Mouse (Mus musculus): Measurements from ENCODE around the gene Slc38a8.
A peak's percentile ranks its signal among the peaks of the same experiment; 100 is the strongest.

The Slc38a8 gene

DNA sequence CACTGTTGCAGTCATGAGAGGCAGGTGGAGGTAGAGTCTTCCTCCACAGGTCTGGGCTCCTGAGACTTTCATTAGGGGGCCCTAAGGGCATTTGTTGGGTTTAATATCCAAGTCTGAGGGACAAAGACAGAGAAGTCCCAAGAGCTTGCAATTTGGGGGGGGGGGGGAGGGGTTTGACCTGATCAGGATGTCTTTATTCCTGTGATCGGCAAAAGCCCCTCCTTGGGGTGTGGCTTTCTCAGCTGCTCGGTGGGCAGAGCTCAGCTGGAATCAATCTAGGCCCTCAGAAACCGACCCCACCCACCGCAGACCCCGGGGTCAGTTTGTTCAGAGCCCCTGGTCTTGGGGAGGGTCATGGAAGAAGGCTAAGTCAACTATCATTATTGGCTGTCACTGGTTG lies at the start of gene Slc38a8:
Slc38a8 (minus strand) TSS at position 101 of the 400 bp plus-strand sequence.
- DNase-seq (ENCODE audit: low spot score), result no peak

DNA sequence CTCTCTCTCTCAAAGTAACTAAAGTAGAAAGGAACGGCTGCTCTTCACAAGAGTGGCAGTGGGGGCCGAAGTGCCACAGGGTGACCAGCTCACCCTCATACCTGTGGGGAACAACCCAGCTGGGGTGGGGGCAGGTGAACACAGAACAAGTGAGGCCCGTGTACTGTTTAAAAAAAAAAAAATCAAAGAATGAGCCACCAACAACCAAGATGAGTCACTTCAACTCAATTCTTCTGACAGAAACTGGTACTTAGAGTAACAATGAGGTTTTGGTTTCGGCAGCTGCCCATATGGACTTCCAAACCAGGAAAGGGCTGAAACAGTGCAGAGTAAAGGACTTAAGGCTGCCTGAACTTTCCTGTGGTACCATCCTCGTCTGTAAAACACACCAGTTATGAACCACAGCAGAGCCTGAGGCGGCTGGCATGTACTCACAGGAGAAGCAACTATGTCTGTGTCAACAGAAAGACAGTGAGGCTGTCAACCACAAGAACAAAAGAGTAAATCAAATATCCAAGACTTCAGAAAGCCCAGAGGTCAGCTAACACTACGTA lies 47.1 kb upstream of the Slc38a8 start:
- DNase-seq (ENCODE audit: low spot score), result no peak

DNA sequence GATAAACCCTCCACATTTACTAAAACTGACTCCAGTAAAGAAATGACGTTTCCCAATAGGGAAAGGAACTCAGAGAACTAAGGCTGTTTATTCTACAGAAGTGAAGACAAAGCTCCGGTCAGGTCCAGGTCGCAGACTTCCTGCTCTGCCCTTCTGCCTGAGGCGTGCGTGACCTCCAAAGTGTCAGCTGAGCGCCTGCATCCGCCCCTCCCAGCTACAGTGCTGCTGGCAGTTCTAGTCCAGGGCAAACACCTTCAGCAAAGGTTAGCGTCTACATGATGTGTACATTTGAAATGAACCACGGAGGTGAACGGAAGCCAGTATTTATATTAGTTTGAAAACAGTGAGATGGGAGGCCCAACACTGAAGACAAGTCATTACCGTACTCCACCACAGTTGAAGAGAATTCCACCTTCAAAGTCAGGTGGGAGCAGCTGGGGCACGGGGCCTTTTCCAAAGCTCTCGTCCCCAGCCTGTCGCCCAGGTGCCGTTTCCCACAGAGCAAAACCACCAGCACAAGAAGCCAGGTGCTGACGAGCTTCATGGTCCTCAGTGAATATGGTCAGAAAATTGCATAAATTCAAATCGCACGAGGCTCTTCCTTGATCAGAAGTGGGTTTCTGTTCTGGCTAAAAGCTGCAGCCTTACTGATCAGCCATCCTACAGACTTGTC lies 45.7 kb upstream of the Slc38a8 start:
- DNase-seq (ENCODE audit: low spot score), result peak; percentile 39

DNA sequence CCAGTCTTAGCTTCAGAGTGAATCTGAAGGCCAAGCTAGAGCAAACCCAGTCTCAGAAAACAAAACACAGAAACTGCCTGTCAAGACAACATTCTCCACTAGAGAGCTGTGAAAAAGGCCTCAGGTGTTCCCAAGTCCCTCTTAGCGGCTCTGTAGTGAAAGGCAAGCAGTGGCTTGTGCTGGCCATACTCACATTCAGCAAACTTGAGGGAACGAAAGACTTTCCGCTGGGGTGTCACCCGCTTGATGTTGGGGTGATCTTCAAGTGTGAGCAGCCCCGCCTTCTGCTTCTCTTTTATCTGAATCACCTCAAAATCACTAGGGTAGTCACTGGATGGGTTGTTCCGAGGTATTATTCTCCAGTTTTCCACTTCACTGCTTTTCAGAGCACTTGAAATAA lies 44.3 kb upstream of the Slc38a8 start:
- DNase-seq (ENCODE audit: low spot score), result no peak

DNA sequence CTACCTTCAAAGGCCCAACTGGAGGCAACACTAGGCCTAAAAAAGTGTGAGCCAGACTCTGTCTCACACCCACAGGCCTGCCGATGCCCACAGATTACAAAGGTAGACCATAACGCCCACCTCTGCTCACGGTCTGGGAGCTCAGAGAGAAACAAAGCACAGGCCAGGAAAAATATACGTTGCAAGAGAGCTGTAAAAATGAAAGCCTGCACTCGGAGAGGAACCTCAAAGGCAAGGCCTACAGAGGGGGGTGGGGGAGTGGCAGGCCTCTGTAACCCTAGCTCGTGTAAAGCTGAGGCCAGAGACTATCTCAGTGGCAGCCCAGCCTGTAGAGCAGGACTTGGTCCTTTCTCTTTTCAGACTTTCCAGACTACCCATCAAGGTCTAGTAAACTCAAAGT lies 43.7 kb upstream of the Slc38a8 start:
- no peak for DNase-seq (ENCODE audit: low spot score)

DNA sequence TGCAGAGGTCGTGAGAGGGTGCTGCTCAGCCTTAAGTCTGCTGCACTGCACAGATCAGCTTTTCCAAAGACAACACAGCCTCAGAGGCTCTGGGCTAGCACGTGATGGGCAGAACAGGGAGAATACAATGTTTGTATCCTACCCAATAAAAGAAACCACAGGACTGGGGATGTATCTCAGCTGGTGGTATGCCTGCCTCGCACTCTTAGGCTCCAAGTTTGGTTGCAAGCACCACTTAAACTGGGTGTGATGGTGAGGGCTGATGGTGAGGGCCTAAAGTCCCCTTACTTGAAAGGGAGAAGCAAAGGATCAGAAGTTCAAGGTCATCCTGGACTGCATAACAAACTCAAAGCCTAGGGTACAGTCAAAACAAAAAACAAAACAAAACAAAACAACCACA lies 43.1 kb upstream of the Slc38a8 start:
- no peak for DNase-seq (ENCODE audit: low spot score)

DNA sequence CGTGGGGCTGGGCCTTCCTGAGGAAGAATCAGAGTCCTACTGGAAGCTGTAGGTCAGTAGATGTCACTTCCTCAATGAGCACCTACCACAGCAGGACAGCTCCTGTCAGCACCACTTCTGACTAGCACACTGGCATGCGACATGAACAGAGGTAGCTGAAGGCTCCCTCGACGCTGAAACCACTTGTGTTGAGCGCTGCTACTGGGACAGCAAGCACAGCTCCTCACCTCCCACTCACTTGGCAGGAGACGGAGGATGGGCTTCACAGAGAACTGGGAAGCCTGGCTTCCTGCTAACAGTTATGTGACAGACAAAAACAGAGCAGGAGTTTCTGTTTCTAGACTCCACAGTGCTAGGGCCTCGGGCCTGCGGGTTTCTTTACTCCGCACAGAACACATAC lies 30.5 kb upstream of the Slc38a8 start:
- no peak for DNase-seq (ENCODE audit: low spot score)

DNA sequence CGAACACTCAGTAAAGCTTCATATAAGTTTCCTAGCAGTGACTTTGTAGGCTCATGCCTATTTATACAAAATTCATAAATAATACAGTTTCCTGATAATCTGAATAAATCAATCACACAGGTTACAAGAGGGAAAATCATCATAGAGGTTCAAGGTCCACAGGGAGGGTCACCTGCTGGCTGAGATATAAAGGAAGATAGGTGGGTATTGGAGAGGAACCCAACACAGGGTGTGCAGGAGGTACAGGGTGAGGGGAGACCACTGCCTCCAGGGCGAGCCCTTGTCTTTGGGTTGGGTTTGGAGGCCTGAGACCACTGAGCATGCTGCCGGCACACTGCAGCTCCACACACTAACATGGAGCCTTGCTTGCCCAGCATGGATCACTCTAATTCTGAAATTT lies 29.9 kb upstream of the Slc38a8 start:
- DNase-seq (ENCODE audit: low spot score), result no peak

DNA sequence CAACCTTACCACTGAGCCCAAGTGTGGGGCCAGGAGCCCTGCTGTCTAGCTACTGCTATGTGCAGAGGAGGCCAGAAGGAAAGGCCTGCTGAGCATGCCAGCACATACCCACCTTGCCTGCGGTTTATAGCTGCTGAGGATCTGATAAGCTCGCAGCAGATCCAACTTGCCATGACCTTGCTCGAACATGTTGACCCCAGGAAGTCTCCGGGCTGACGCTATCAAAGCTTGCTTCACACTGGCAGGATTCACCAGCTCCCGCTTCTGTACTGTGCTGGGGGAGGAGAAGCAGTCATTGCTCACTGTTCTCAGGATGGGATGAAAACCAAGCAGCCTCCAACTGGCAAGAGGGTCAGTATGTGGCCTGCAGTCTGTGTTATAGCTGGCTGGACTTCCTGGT lies 29.4 kb upstream of the Slc38a8 start:
- DNase-seq (ENCODE audit: low spot score), result no peak

DNA sequence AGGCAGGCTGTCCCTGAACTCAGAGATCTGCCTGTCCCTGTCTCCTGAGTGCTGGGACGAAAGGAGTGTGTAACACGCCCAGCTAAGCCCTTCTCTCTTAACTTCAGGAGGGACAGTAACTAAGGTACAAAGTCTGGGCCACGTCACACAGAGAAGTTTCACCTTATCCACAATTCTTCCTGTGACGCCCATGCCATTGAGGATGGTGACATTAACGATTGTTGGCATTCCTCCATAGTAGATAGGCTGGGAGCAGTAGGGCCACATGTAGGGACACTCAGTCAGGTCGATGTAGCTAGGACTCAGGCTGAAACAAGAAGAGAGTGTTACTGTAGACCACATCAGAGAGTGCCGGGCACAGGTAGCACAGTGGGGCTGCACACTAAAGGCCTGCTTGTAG lies 27.3 kb upstream of the Slc38a8 start:
- DNase-seq (ENCODE audit: low spot score), result no peak

DNA sequence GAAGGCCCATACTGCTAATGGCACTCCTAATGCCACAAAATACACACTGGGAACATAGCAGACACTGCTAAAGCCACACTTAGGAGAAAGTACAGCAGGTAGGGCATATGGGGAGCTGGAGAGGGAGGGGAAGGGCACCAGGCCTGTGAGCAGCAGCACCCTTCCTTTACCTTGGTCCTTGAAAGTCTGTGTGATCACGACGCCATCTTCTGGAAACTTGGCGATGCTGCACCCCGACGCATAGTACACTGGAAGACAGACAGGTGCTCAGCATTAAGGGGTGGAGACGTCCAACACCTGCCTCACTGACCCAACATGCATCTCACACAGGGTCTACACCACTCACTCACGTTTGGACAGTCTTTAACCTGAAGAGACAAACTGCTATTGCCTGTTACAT lies 18.6 kb upstream of the Slc38a8 start:
- no peak for DNase-seq (ENCODE audit: low spot score)

DNA sequence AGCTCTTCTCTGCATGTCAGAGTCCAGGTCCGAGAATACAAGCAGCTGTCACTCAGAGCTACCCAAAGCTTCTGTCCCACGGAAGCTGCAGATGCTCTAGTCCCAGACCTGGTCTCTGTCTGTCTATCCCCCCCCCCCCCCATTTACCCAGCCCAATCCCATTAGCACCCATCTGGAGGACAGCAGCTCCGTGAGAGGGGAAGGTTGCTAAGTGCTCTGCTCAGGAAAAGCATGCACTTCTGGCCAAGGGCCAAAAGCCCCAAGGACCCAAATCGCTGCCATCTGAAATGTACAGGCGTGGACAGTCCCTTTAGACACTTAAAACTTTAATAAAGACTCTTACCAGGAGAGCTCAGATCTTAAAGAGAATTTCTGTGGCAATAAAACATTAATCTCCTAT lies 15.2 kb upstream of the Slc38a8 start:
- no peak for DNase-seq (ENCODE audit: low spot score)

DNA sequence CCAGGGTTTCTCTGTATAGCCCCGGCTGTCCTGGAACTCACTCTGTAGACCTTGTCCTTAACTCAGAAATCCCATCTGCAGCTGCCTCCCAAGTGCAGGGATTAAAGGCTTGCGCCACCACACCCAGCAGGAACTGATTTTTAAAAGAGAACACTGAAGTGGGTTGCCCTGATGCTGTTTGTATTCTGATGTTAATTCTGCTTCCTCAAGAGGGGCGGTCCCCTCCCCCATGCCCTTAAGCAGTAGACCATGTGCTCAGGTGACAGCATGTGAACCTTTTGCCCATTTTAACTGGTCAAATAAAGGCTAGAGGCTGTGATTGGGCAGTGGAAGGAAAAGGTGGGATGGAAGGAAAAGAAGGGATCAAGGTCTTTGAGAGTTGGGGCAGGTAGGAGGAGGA lies 14.3 kb upstream of the Slc38a8 start:
- DNase-seq (ENCODE audit: low spot score), result peak; percentile 12

DNA sequence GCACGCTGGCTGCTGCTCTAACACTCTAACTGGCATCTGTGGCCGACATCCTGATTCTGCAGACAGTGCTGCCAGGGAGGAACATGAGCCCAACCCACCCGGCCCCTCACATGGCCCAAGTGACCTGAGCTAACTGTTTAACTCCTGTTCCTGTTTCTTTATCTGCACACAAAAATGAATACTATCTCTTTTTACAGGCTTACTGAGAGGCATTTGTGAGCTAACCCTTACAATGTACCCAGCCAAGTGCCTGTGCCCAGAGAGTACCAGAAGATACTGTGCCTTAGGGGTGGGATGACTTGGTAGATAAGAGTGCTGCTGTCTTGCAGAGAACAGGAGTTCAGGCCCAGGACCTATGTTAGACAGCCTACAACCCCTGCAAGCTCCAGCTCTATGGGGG lies 13.4 kb upstream of the Slc38a8 start:
- no peak for DNase-seq (ENCODE audit: low spot score)

DNA sequence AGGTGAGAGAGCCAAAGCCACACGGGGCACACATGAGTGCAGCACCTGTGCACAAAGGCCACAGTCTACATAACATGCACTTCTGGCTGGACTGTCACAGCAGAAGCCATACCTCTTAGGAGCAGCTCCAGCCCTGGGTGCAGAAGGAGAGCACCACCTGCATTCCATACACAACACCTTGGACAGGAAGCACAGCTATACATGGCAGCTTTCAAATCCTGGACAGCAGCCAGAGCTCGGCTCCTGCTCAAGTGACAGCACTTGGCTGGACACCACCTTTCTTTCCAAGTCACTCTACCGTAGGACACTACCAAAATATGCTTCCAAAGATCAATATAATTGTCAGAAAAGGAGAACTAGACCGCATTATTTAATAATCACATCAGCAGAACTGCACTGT lies 11.9 kb upstream of the Slc38a8 start:
- no peak for DNase-seq (ENCODE audit: low spot score)

DNA sequence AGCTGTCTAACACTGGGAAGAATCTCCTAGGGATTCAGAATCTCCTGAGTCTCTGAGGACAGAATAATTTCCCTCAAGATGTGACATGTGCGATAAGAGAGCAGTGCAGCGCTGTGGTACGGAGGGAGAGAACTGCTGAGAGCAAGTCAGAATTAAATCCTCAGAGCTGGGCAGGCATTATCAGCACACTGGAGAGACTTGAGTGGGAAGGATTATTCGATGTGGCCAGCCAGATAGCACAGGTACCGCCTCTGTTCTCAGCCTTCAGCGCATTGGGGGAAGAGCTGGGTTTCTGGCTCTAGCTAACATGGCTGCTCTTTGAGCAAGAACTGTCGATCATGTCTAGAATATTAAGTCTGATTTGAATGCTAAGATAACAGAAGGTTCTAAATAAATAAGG lies 10.2 kb upstream of the Slc38a8 start:
- no peak for DNase-seq (ENCODE audit: low spot score)

DNA sequence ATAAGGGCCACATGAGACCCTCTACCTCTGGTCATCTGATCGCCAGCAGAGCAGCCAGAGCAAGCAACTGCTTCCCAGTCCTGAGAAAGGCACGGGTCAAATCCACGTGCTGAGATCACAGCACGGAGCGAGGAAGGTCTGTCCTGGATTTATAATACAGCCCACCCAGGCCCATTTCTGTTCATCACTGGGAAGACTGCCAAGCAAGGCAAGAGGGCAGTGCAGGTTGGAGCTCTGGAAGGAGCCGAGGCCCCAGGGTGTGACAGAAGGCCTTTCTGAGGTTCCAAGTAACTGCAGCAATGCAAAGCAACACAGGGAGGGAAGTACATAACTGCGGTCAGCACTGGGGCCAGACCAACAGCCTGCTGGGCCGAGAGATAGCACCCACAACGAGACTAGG lies 9.0 kb upstream of the Slc38a8 start:
- no peak for DNase-seq (ENCODE audit: low spot score)

DNA sequence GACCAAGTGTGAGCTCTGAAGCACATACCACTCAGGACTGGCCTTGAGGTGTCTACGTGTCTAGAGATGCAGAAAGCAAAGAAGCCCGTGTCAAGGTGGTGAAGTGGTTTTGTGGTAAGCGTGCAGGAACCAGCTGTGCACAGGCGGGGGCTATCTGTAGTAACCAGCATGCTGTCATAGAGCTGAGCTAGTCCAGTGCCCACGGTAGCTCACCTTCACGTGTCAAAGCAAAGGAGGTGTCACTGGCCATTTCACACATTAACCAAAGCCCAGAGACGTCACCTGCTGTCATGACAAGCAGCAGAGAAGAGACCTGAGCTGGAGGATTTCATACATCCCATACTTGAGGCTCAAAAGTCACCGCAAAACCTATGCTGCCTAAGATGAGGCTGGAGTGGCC lies 4.6 kb upstream of the Slc38a8 start:
- no peak for DNase-seq (ENCODE audit: low spot score)

DNA sequence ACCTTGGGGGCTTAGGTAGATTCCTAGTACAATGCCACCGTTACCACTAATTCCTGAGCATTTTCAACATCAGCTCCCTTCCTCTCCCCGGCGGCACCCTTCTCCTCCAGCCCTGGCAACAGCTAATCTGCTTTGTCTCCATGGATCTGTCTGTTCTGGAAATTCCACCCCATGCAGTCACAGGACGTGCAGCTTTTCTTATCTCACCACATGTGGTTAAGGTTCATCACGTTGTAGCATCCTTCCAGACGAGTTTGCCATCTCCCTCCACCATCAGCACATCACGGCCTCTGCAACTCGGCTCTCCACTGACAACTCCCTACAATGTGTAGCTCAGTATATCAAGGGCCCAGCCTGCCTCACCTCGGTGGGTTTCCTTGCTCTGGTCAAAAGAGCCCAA lies 4.0 kb upstream of the Slc38a8 start:
- no peak for DNase-seq (ENCODE audit: low spot score)

DNA sequence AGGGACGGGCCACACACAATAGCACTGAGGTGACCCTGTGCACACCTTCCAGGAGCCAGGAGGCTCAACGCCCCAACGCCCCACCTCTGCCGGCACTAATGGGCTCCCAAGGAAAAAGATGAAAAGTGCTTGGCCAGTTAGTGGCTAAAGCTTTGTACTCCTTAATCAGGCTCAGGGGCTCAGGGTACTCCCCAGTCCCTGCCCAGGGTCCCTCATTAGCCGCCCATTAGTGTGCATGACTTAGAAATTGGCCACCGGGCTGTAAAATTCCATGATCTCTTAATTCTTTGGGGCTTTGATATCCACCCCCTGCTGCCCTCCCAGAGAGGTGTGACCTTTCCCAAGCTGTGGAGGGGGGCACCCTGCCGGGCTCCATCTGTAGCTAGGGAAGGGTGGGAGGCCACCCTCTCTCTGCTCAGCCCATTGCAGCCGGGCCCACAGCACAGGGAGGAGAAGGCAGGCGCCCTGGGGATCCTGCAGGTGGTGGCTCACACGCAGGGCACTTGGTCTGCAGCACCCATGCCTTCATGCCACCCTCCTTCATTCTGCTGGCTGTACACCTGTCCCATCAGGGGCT lies 1.8 kb upstream of the Slc38a8 start:
- DNase-seq (ENCODE audit: low spot score), result no peak

DNA sequence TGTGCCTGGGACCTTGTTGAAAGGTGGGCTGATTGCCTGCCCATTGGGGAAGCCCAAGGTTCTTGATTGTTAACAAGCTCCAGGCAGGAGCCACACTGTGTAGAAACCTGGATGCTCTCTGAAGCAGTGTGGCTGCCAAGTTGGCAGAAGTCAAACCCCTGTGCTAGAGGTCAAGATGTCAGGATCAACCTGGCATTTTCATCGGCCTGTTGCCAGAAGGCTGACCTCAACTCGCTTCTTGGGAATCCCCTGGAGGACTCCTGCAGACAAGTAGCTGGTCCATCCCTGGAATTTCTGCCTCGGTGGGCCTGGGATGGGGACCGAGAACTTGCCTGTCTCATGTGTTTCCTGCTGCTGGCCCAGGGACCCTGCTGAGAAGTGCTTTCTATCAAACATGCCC lies 613 bp upstream of the Slc38a8 start:
- no peak for DNase-seq (ENCODE audit: low spot score)

DNA sequence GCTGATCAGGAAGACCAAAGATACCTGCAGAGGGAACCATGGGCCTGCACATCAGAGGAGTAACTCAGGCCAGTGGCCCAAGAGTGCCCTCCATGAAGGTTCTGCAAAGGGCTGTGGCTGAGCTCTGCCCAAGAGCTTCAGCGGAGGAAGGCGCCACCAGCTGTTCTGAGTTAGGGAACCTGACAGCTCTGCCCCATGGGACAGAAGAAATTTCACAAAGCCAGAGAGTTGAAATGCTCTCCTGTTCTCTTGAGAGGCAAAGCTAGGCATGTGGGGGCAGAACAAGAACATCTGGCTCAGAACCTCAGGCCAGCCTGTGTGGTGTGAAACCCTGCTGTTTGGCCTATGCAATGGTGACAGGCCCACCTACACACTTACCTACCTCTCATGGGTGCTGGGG lies 1.7 kb downstream of the Slc38a8 start:
- DNase-seq (ENCODE audit: low spot score), result no peak

DNA sequence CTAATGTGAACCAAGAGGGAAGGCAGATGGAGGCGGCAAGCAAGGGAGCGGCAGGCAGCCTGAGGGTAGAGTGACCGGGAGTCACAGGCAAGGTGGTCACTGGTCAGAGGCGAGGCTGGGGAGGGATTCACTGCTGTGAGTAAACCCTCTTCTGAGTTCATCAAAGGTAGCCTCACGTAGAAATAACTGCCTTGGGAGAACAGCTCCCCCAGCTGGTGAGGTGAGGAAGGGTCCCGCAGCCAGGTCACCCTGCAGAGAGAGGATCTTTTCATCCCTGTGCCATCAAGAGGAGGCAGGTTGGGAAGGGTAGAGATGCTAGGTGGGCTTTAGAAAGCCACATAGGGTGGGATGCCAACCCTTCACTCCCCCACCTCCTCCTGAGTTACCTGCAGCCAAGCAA lies 4.7 kb downstream of the Slc38a8 start:
- peak; percentile 41 for DNase-seq (ENCODE audit: low spot score)

DNA sequence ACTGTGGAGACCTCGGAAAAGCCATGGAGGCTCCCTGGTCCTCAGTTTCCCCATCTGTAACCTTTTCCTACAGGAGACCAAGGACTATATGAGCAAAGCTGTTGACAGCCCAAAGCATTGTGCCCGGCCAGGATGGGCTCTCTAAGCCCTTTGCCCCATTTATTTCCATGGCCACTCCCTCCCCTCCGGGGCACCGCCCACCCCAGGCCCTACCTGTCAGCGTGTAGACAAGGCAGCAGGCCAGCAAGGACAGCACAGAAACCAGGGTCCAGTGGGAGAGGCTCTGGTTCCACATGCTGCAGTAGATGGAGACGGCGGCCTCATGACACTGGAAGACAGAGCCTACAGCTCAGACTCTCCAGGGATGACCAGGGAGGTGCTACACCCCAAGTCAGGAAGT lies 14.4 kb downstream of the Slc38a8 start:
- DNase-seq (ENCODE audit: low spot score), result no peak
